Mouse (Mus musculus) brain, embryonic 14.5 days (tissue): Measurements from ENCODE around the gene Cpne8. TPM values are rescaled to one million over a fixed set of nuclear protein-coding genes. Genes with fewer than 3 reads are reported as not detected.

Experiments used
- DNase-seq: peaks from one replicate; pipeline ENCODE4 v3.0.0-alpha.2; 2011; ENCODE audit warnings: low read depth
- CTCF ChIP-seq: fragments of 200-500 bp; IDR thresholded peaks from 2 replicates; pipeline ENCODE4 v1.5.1; 2012; ENCODE audit warnings: inconsistent platforms, mild to moderate bottlenecking, moderate library complexity, borderline replicate concordance; ENCODE audit not compliant: insufficient read depth, insufficient read length; ENCODE audit errors: extremely low read depth
- POLR2A ChIP-seq: fragments of 200-500 bp; IDR thresholded peaks from 2 replicates; pipeline ENCODE4 v1.6.1; 2012; ENCODE audit warnings: mild to moderate bottlenecking, inconsistent platforms, borderline replicate concordance; ENCODE audit not compliant: poor library complexity, insufficient read depth, insufficient read length, severe bottlenecking; ENCODE audit errors: extremely low read depth
- polyA plus RNA-seq: library from polyadenylated mRNA; depleted of rRNA; stranded (reverse); fragments of >200 nt; gene quantifications from 2 replicates; pipeline ENCODE4 v1.2.3, GENCODE M21; 2012

Cpne8 gene
- polyA plus RNA-seq, 1 experiment = 10.9 TPM

GRCm38 (mm10) chr15:90663631-90664030, 15.6 kb downstream of the Cpne8 start:
- DNase-seq = no peak
- TF ChIP-seq POLR2A (no peak), CTCF (no peak)

GRCm38 (mm10) chr15:90660723-90661122, 18.5 kb downstream of the Cpne8 start:
- TF ChIP-seq POLR2A (no peak), CTCF (no peak)
- DNase-seq = no peak

- DNase-seq = no peak
- no peak for TF ChIP-seq POLR2A
- TF ChIP-seq CTCF = no peak
Observed at GRCm38 (mm10) chr15:90658053-90658452, 21.2 kb downstream of the Cpne8 start.

- no peak for TF ChIP-seq POLR2A
- TF ChIP-seq CTCF = no peak
- peak; percentile 32 for DNase-seq
Observed at GRCm38 (mm10) chr15:90656521-90656920, 22.7 kb downstream of the Cpne8 start.

- TF ChIP-seq CTCF = no peak
- no peak for TF ChIP-seq POLR2A
- no peak for DNase-seq
Observed at GRCm38 (mm10) chr15:90647011-90647577, 32.1 kb downstream of the Cpne8 start.

GRCm38 (mm10) chr15:90646326-90646725, 32.9 kb downstream of the Cpne8 start:
- DNase-seq = peak; percentile 77
- no peak for TF ChIP-seq POLR2A
- no peak for TF ChIP-seq CTCF

GRCm38 (mm10) chr15:90645828-90646227, 33.4 kb downstream of the Cpne8 start:
- no peak for DNase-seq
- no peak for TF ChIP-seq CTCF
- no peak for TF ChIP-seq POLR2A

GRCm38 (mm10) chr15:90624201-90624600, 55.0 kb downstream of the Cpne8 start:
- TF ChIP-seq CTCF (no peak), POLR2A (no peak)
- no peak for DNase-seq

GRCm38 (mm10) chr15:90622005-90622404, 57.2 kb downstream of the Cpne8 start:
- TF ChIP-seq POLR2A (no peak), CTCF (no peak)
- no peak for DNase-seq

- no peak for DNase-seq
- no peak for TF ChIP-seq CTCF
- TF ChIP-seq POLR2A = no peak
Observed at GRCm38 (mm10) chr15:90619736-90620135, 59.5 kb downstream of the Cpne8 start.

GRCm38 (mm10) chr15:90616116-90616798, 63.0 kb downstream of the Cpne8 start:
- no peak for TF ChIP-seq CTCF
- TF ChIP-seq POLR2A = no peak
- DNase-seq = no peak

GRCm38 (mm10) chr15:90610767-90611166, 68.5 kb downstream of the Cpne8 start:
- peak; percentile 67 for DNase-seq
